Mouse (Mus musculus) liver, postnatal 0 days (tissue): ENCODE results near the gene Mef2c. TPM values are rescaled to one million over a fixed set of nuclear protein-coding genes. Genes with fewer than 3 reads are reported as not detected.

Experiments
- ATAC-seq: fragments of 200-750 bp; cut with Nextera tagmentation; 2 replicates; pipeline ENCODE4 v1.8.0; 2017; ENCODE audit warnings: mild to moderate bottlenecking, moderate library complexity
- DNase-seq: peaks from one replicate; pipeline ENCODE4 v3.0.0-alpha.2; 2016
- H3K27ac ChIP-seq: fragments of 300-500 bp; sonication (generic); 2 replicates; pipeline ENCODE4 v1.5.1; 2014; ENCODE audit warnings: antibody characterized with exemption, moderate library complexity, mild to moderate bottlenecking, low read depth
- H3K27me3 ChIP-seq: fragments of 300-500 bp; sonication (generic); 2 replicates; pipeline ENCODE4 v1.6.1; 2014; ENCODE audit warnings: low read length, control low read depth, mixed read lengths; ENCODE audit not compliant: insufficient read depth
- H3K36me3 ChIP-seq: fragments of 300-500 bp; sonication (generic); replicated peaks from 2 replicates; pipeline ENCODE4 v1.6.1; 2014; ENCODE audit warnings: mild to moderate bottlenecking, control low read depth, low read length, moderate library complexity, mixed read lengths; ENCODE audit not compliant: insufficient read depth
- H3K4me1 ChIP-seq: fragments of 300-500 bp; sonication (generic); 2 replicates; pipeline ENCODE4 v1.6.1; 2014; ENCODE audit warnings: antibody characterized with exemption, mild to moderate bottlenecking, control low read depth; ENCODE audit not compliant: insufficient read depth
- H3K4me2 ChIP-seq: fragments of 300-500 bp; sonication (generic); 2 replicates; pipeline ENCODE4 v1.6.1; 2014; ENCODE audit warnings: low read depth, mild to moderate bottlenecking, low read length, moderate library complexity, mixed read lengths
- H3K4me3 ChIP-seq: fragments of 300-500 bp; sonication (generic); 2 replicates; pipeline ENCODE4 v1.5.1; 2014; ENCODE audit warnings: low read depth, low read length
- H3K9ac ChIP-seq: fragments of 300-500 bp; sonication (generic); replicated peaks from 2 replicates; pipeline ENCODE4 v1.6.1; 2014; ENCODE audit warnings: mild to moderate bottlenecking, moderate library complexity
- H3K9me3 ChIP-seq: fragments of 300-500 bp; sonication (generic); 2 replicates; pipeline ENCODE4 v1.6.1; 2016; ENCODE audit warnings: mild to moderate bottlenecking, control low read depth, low read length, mixed read lengths
- CTCF ChIP-seq: sonication (generic); IDR thresholded peaks from 2 replicates; pipeline ENCODE4 v1.5.1; 2016; ENCODE audit warnings: antibody characterized with exemption, low read depth
- EP300 ChIP-seq: IDR thresholded peaks from 2 replicates; pipeline ENCODE4 v1.6.1; 2016; ENCODE audit warnings: antibody characterized with exemption, low read depth, mild to moderate bottlenecking
- WGBS: fragments of 180-500 bp; shearing (Covaris S2); extraction: QIAGEN DNeasy Blood & Tissue Kit; methylation state at CpG from one replicate; pipeline ENCODE4 v1.1.7; 2014; ENCODE audit not compliant: insufficient replicate concordance; 5-methylcytosine and 5-hydroxymethylcytosine counted together
- polyA plus RNA-seq: library from polyadenylated mRNA; unstranded; fragments of >200 nt; fragmentation: Nextera tagmentation; extraction: Ambion mirVana; gene quantifications from 2 replicates; pipeline ENCODE4 v1.2.1, GENCODE M21; 2015

Mef2c gene
- polyA plus RNA-seq, 1 experiment from 2014 or later, result 14.0 TPM

- no peaks in the 10 kb centered on the region; the same call in 1 of the 2 replicates for H3K36me3 ChIP-seq
- no peak overlapping the region for H3K9ac ChIP-seq
- ATAC-seq, result peak; percentile 56; the same call in 1 of the 2 replicates
- peak; percentile 82 for DNase-seq
- no peaks in the 10 kb centered on the region for H3K4me1 ChIP-seq
- peak; percentile 90 for TF ChIP-seq CTCF
- no peak for TF ChIP-seq EP300
- no peaks in the 10 kb centered on the region for H3K9me3 ChIP-seq
- H3K27ac ChIP-seq, result no peak overlapping the region
- H3K4me2 ChIP-seq, result no peak overlapping the region
- no peaks in the 10 kb centered on the region for H3K27me3 ChIP-seq
- WGBS, result 49% methylated on average over 8 of the region's 8 CpGs
- no peak overlapping the region for H3K4me3 ChIP-seq
Observed at GRCm38 (mm10) chr13:83654889-83655769, 151.3 kb downstream of the Mef2c start.

GRCm38 (mm10) chr13:83656094-83656493, 152.3 kb downstream of the Mef2c start:
- Histone ChIP-seq H3K27ac (no peak overlapping the region), H3K9ac (no peak overlapping the region), H3K4me3 (no peak overlapping the region), H3K27me3 (no peaks in the 10 kb centered on the region), H3K4me2 (no peak overlapping the region), H3K36me3 (no peaks in the 10 kb centered on the region; the same call in 1 of the 2 replicates), H3K4me1 (no peaks in the 10 kb centered on the region), H3K9me3 (no peaks in the 10 kb centered on the region)
- DNase-seq (no peak), ATAC-seq (no peak)
- TF ChIP-seq EP300 (no peak), CTCF (no peak)
- WGBS, result 83% methylated on average over 7 of the region's 7 CpGs

- no peak overlapping the region for H3K27ac ChIP-seq
- no peaks in the 10 kb centered on the region for H3K4me1 ChIP-seq
- no peak overlapping the region for H3K9ac ChIP-seq
- no peaks in the 10 kb centered on the region; the same call in 1 of the 2 replicates for H3K36me3 ChIP-seq
- no peaks in the 10 kb centered on the region for H3K9me3 ChIP-seq
- DNase-seq, result no peak
- WGBS, result 67% methylated on average over 4 of the region's 4 CpGs
- no peak for ATAC-seq
- no peak overlapping the region for H3K4me2 ChIP-seq
- H3K4me3 ChIP-seq, result no peak overlapping the region
- no peaks in the 10 kb centered on the region for H3K27me3 ChIP-seq
- no peak for TF ChIP-seq EP300
- TF ChIP-seq CTCF, result peak; percentile 60
Observed at GRCm38 (mm10) chr13:83656773-83657172, 152.9 kb downstream of the Mef2c start.

- Histone ChIP-seq H3K27me3 (no peaks in the 10 kb centered on the region), H3K36me3 (no peaks in the 10 kb centered on the region; the same call in 1 of the 2 replicates), H3K4me2 (no peak overlapping the region), H3K9ac (no peak overlapping the region), H3K4me1 (no peaks in the 10 kb centered on the region), H3K27ac (no peak overlapping the region), H3K4me3 (no peak overlapping the region), H3K9me3 (no peaks in the 10 kb centered on the region)
- DNase-seq (no peak), ATAC-seq (no peak)
- 76% methylated on average over 8 of the region's 8 CpGs for WGBS
- no peak for TF ChIP-seq CTCF
- TF ChIP-seq EP300, result no peak
Observed at GRCm38 (mm10) chr13:83660722-83661121, 156.9 kb downstream of the Mef2c start.

- no peak for ATAC-seq
- Histone ChIP-seq H3K27ac (no peak overlapping the region), H3K27me3 (no peaks in the 10 kb centered on the region), H3K4me1 (no peaks in the 10 kb centered on the region), H3K4me3 (no peak overlapping the region), H3K9ac (no peak overlapping the region), H3K4me2 (no peak overlapping the region), H3K9me3 (no peaks in the 10 kb centered on the region), H3K36me3 (no peaks in the 10 kb centered on the region; the same call in 1 of the 2 replicates)
- TF ChIP-seq EP300 (no peak), CTCF (no peak)
- no peak for DNase-seq
- 72% methylated on average over 7 of the region's 7 CpGs for WGBS
Observed at GRCm38 (mm10) chr13:83661166-83661565, 157.3 kb downstream of the Mef2c start.

- H3K4me2 ChIP-seq, result no peak overlapping the region
- no peaks in the 10 kb centered on the region for H3K9me3 ChIP-seq
- no peak overlapping the region for H3K4me3 ChIP-seq
- no peak overlapping the region for H3K27ac ChIP-seq
- no peaks in the 10 kb centered on the region for H3K4me1 ChIP-seq
- H3K9ac ChIP-seq, result no peak overlapping the region
- H3K27me3 ChIP-seq, result no peaks in the 10 kb centered on the region
- ATAC-seq (no peak), DNase-seq (no peak)
- no peaks in the 10 kb centered on the region; the same call in 1 of the 2 replicates for H3K36me3 ChIP-seq
- 78% methylated on average over 14 of the region's 14 CpGs for WGBS
- no peak for TF ChIP-seq EP300
- no peak for TF ChIP-seq CTCF
Observed at GRCm38 (mm10) chr13:83662089-83662551, 158.3 kb downstream of the Mef2c start.
